Mouse (Mus musculus): Measurements from ENCODE around the gene Hs1bp3.

Gene Hs1bp3

GRCm38 (mm10) chr12:8313270-8313771 lies at the start of gene Hs1bp3:
Hs1bp3 (plus strand) TSS chr12:8313432.
- peak; percentile 88 for ATAC-seq (ENCODE audit: low TSS enrichment)

- ATAC-seq (ENCODE audit: low TSS enrichment): no peak
Measured at GRCm38 (mm10) chr12:8266311-8266710, 46.9 kb upstream of the Hs1bp3 start.

GRCm38 (mm10) chr12:8269627-8270026 lies 43.6 kb upstream of the Hs1bp3 start:
- ATAC-seq (ENCODE audit: low TSS enrichment): no peak

- ATAC-seq (ENCODE audit: low TSS enrichment): no peak
Measured at GRCm38 (mm10) chr12:8271405-8271804, 41.8 kb upstream of the Hs1bp3 start.

- ATAC-seq (ENCODE audit: low TSS enrichment): no peak
Measured at GRCm38 (mm10) chr12:8273471-8274171, 39.6 kb upstream of the Hs1bp3 start.

GRCm38 (mm10) chr12:8275424-8275823 lies 37.8 kb upstream of the Hs1bp3 start:
- peak; percentile 65 for ATAC-seq (ENCODE audit: low TSS enrichment)

GRCm38 (mm10) chr12:8281225-8282017 lies 31.8 kb upstream of the Hs1bp3 start:
- no peak for ATAC-seq (ENCODE audit: low TSS enrichment)

GRCm38 (mm10) chr12:8287970-8288369 lies 25.3 kb upstream of the Hs1bp3 start:
- no peak for ATAC-seq (ENCODE audit: low TSS enrichment)

- no peak for ATAC-seq (ENCODE audit: low TSS enrichment)
Measured at GRCm38 (mm10) chr12:8289099-8289498, 24.1 kb upstream of the Hs1bp3 start.

- ATAC-seq (ENCODE audit: low TSS enrichment): no peak
Measured at GRCm38 (mm10) chr12:8289499-8289898, 23.7 kb upstream of the Hs1bp3 start.

- peak; percentile 77 for ATAC-seq (ENCODE audit: low TSS enrichment)
Measured at GRCm38 (mm10) chr12:8291157-8291853, 21.9 kb upstream of the Hs1bp3 start.

- no peak for ATAC-seq (ENCODE audit: low TSS enrichment)
Measured at GRCm38 (mm10) chr12:8295307-8295913, 17.8 kb upstream of the Hs1bp3 start.

GRCm38 (mm10) chr12:8296154-8296553 lies 17.1 kb upstream of the Hs1bp3 start:
- no peak for ATAC-seq (ENCODE audit: low TSS enrichment)

GRCm38 (mm10) chr12:8297586-8298214 lies 15.5 kb upstream of the Hs1bp3 start:
- peak; percentile 44; the same call in 1 of the 2 replicates for ATAC-seq (ENCODE audit: low TSS enrichment)

GRCm38 (mm10) chr12:8298361-8299142 lies 14.7 kb upstream of the Hs1bp3 start:
- ATAC-seq (ENCODE audit: low TSS enrichment): no peak

- no peak for ATAC-seq (ENCODE audit: low TSS enrichment)
Measured at GRCm38 (mm10) chr12:8299143-8300110, 13.8 kb upstream of the Hs1bp3 start.

- no peak for ATAC-seq (ENCODE audit: low TSS enrichment)
Measured at GRCm38 (mm10) chr12:8300111-8300480, 13.1 kb upstream of the Hs1bp3 start.

GRCm38 (mm10) chr12:8300521-8300920 lies 12.7 kb upstream of the Hs1bp3 start:
- no peak for ATAC-seq (ENCODE audit: low TSS enrichment)
